Mouse (Mus musculus) v-Abl transformed pro-B cells (cell line): ENCODE measurements at regions not wholly inside any gene's neighbourhood (a gene's known extent, or its start where the extent isn't known, plus 50 kb on each side); places are given as distances from the start of the nearest gene placed in this dataset.

Source experiments
- in situ Hi-C, 2 experiments: fragments of 400-800 bp; cut with MboI; formaldehyde crosslinking; loops; one replicate each; pipeline ENCODE4 v1.15.1; 2025; ENCODE audit not compliant: unreplicated experiment in 2 of 2

- in situ Hi-C loops, result loop anchor here in 1 of 2 experiments (5.0 kb wide), 1 partner anchor 38 kb away; no protein-coding TSS in a partner anchor
These were observed 70.9 kb upstream of the Slc25a33 start for GRCm38 (mm10) chr4:149844971-149845370.

GRCm38 (mm10) chr4:149843736-149844135 is 69.7 kb upstream of the Slc25a33 start:
- in situ Hi-C loops, result loop anchor here in 1 of 2 experiments (5.0 kb wide), 1 partner anchor 36 kb away; no protein-coding TSS in a partner anchor

- in situ Hi-C loops, result loop anchor here in 1 of 2 experiments (5.0 kb wide), 1 partner anchor 36 kb away; no protein-coding TSS in a partner anchor
These were observed 68.8 kb upstream of the Slc25a33 start for GRCm38 (mm10) chr4:149842906-149843305.

GRCm38 (mm10) chr4:149841856-149842255 is 67.8 kb upstream of the Slc25a33 start:
- in situ Hi-C loops, result loop anchor here in 1 of 2 experiments (5.0 kb wide), 1 partner anchor 35 kb away; no protein-coding TSS in a partner anchor

- in situ Hi-C loops, result loop anchor here in 1 of 2 experiments (5.0 kb wide), 1 partner anchor 33 kb away; no protein-coding TSS in a partner anchor
These were observed 66.6 kb upstream of the Slc25a33 start for GRCm38 (mm10) chr4:149840511-149841292.

- in situ Hi-C loops, result loop anchor here in 1 of 2 experiments (5.0 kb wide), 1 partner anchor 119 kb away; the partner anchor contains the start of gene Spsb1
These were observed 64.6 kb upstream of the Slc25a33 start for GRCm38 (mm10) chr4:149838682-149839081.

GRCm38 (mm10) chr4:149834646-149835156 is 60.6 kb upstream of the Slc25a33 start:
- in situ Hi-C loops, result loop anchor here in 1 of 2 experiments (5.0 kb wide), 1 partner anchor 123 kb away; the partner anchor contains the start of gene Spsb1

- in situ Hi-C loops, result no loop called here
These were observed 58.5 kb upstream of the Slc25a33 start for GRCm38 (mm10) chr4:149832446-149833101.

- in situ Hi-C loops, result no loop called here
These were observed 56.6 kb upstream of the Slc25a33 start for GRCm38 (mm10) chr4:149830551-149831192.

GRCm38 (mm10) chr4:149829964-149830363 is 55.9 kb upstream of the Slc25a33 start:
- in situ Hi-C loops, result no loop called here

GRCm38 (mm10) chr4:149827784-149828183 is 53.7 kb upstream of the Slc25a33 start:
- in situ Hi-C loops, result no loop called here
